Mouse (Mus musculus): ENCODE results near the gene Gm9803. TPM values are rescaled to one million over a fixed set of nuclear protein-coding genes. Genes with fewer than 3 reads are reported as not detected.

The Gm9803 gene
- polyA plus RNA-seq, 1 experiment from 2014 or later: 10.8 TPM

- 89% methylated on average over 2 of the region's 2 CpGs for WGBS
- no peak for ATAC-seq (replicated peaks; ENCODE audit: insufficient number of reproducible peaks, low FRiP score, low TSS enrichment, low read depth)
Observed at GRCm38 (mm10) chr10:43561311-43561710, 37.4 kb downstream of the Gm9803 start.

More at GRCm38 (mm10) chr10:43561311-43561710, 37.4 kb downstream of the Gm9803 start:
- Histone ChIP-seq H3K36me3 (replicated peaks; ENCODE audit: control insufficient read depth, insufficient read depth, low read depth, low read length) (no peaks in the 10 kb centered on the region), H3K27ac (replicated peaks; ENCODE audit: low read depth, low read length) (no peak overlapping the region), H3K4me1 (ENCODE audit: control insufficient read depth, insufficient read depth, low read length) (no peaks in the 10 kb centered on the region), H3K9ac (replicated peaks; ENCODE audit: low read length) (no peak overlapping the region), H3K27me3 (ENCODE audit: control insufficient read depth, insufficient read depth, low read length) (no peaks in the 10 kb centered on the region), H3K4me2 (ENCODE audit: low read depth, low read length) (no peak overlapping the region), H3K9me3 (replicated peaks; ENCODE audit: control insufficient read depth, low read length) (no peaks in the 10 kb centered on the region), H3K4me3 (ENCODE audit: low read depth, low read length) (no peak overlapping the region)
- DNase-seq (ENCODE audit: low spot score): no peak

Other genes starting within 250 kb of the Gm9803 start
- gene Bend3, start 45.3 kb upstream of the Gm9803 start, polyA plus RNA-seq (2014; fragmentation: Nextera tagmentation; extraction: Ambion mirVana): 6.9 and 7.1 TPM in 2 replicates
- gene 1700021F05Rik, start 16.9 kb downstream of the Gm9803 start, polyA plus RNA-seq (2014; fragmentation: Nextera tagmentation; extraction: Ambion mirVana): 68.1 and 68.6 TPM in 2 replicates
- 595 and 626 TPM in 2 replicates for gene Cd24a, start 54.2 kb downstream of the Gm9803 start, polyA plus RNA-seq (2014; fragmentation: Nextera tagmentation; extraction: Ambion mirVana)

Data from embryonic facial prominence, embryonic 11.5 days (tissue).